Mouse (Mus musculus): ENCODE data around the gene Pbx3. TPM values are rescaled to one million over a fixed set of nuclear protein-coding genes. Genes with fewer than 3 reads are reported as not detected.

Gene Pbx3
- 133 TPM in 2 replicates for polyA plus RNA-seq (2015; fragmentation: Nextera tagmentation; extraction: Ambion mirVana)

DNA sequence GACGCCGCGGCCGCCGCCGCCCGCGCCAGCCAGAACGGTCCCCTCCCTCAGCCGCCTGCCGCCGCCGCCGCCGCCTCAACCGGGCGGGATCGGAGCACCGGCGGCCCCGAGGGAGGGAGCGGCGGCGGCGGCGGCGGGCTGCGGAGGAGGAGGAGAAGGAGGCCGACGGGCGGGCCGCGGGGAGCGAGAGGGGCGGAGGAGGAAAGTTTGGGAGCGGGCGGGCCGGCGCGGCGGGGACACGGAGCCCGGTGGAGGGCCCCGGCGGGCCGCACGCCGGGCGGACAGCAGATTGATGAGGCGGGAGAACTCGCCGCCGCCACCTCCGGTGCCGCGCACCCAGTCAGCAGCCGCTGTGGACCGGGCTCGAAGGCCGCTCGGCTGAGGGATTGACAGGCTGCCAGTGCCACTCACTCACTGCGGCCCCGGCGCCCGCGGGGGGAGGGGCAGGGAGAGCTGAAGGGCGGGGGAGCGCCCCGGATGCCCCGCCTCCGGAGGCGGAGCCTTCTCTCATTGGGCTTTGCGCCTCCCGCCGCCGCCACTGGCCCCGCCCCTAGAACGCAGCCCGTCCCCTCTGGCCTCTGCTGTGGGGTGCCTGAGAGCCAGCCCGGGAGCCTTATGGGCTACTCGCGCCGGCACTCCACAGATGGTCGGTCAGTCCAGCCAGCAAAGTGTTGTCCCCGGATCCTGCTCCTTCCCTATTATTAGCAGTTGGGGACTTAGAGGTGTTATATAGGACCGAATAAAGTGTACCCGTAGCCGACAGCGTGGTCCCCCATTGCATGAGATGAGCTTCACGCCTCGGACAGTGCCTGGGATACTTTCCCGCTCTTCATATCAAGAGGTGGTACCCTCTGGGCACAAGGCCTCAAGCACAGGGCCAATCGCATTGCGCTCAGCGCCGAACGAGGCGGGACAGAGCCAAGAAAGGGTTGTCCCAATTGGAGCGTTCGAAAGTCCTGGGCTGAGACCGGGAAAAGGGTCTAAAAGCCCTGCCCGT is at the start of gene Pbx3:
Pbx3 (minus strand) TSS at position 838 of the 997 bp plus-strand sequence.
- Histone ChIP-seq H3K4me3 (peak within 1 kb of the TSS; percentile 92), H3K9ac (peak within 1 kb of the TSS; percentile 99), H3K4me2 (peak within 1 kb of the TSS; percentile 88), H3K4me1 (replicated peaks) (peaks cover 27% of the 10 kb centered on the region), H3K27me3 (no peaks in the 10 kb centered on the region), H3K9me3 (no peaks in the 10 kb centered on the region), H3K27ac (peak within 1 kb of the TSS; percentile 99), H3K36me3 (no peaks in the 10 kb centered on the region)
- peak; percentile 93 for ATAC-seq (ENCODE audit: low FRiP score)
- WGBS, result under 1% methylated on average over 65 of the region's 102 CpGs

DNA sequence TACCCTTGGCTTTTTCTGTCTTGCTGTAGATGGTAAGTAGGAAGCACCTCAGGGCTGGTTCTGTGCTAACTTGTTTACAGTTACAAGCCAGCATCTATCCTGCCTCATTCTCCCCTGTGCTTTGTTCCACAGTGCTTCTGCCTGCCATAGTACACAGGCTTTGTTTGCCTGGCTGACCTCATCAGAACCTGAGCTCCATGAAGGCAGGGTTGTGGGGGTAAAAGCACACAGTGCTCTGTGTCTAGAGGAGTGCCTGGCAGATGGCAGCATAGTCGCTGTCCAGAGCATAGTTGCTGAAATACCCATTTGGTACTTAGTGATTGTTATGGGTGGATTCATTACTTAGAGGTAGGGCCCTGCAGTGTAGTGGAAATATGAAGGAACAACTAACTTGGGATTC is 47.3 kb upstream of the Pbx3 start:
- Histone ChIP-seq H3K36me3 (peaks cover 7% of the 10 kb centered on the region; the same call in 1 of the 2 replicates), H3K4me1 (replicated peaks) (no peaks in the 10 kb centered on the region), H3K9me3 (no peaks in the 10 kb centered on the region), H3K27me3 (no peaks in the 10 kb centered on the region), H3K4me2 (no peak overlapping the region), H3K9ac (no peak overlapping the region), H3K4me3 (no peak overlapping the region), H3K27ac (no peak overlapping the region)
- 72% methylated on average over 1 of the region's 1 CpGs for WGBS
- no peak for ATAC-seq (ENCODE audit: low FRiP score)

DNA sequence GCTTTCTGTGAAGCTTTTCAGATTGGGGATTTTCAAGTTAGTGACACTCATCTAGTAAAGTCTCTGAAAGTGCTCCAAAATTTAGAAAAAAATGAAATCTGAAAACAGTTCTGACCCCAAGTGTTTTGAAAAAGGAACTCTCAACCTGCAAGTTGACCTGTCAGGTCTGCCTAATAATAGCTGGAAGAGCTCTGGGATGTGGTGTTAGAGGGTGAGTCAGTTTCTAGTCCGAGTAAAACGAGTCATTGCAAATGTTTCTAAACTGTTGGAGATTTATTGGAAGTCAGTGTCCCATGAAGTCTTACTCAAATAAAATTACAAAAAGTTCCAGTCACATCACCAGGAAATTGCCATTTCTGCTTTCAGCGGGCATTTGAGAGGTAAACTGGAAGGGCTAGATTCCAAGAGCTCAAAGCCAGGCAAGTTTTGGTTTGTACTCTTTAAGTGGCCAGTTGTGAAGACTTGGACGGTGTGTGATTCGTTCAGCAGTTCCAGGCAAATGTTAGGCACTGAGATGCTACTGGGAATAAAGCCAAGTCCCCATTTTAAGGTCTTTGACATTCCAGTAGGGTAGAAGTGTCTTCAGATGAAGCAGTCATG is 36.9 kb upstream of the Pbx3 start:
- Histone ChIP-seq H3K4me1 (replicated peaks) (peaks cover 16% of the 10 kb centered on the region), H3K27ac (no peak overlapping the region), H3K9ac (no peak overlapping the region), H3K4me2 (no peak overlapping the region), H3K9me3 (no peaks in the 10 kb centered on the region), H3K36me3 (no peaks in the 10 kb centered on the region), H3K27me3 (no peaks in the 10 kb centered on the region), H3K4me3 (no peak overlapping the region)
- 90% methylated on average over 5 of the region's 5 CpGs for WGBS
- no peak for ATAC-seq (ENCODE audit: low FRiP score)

DNA sequence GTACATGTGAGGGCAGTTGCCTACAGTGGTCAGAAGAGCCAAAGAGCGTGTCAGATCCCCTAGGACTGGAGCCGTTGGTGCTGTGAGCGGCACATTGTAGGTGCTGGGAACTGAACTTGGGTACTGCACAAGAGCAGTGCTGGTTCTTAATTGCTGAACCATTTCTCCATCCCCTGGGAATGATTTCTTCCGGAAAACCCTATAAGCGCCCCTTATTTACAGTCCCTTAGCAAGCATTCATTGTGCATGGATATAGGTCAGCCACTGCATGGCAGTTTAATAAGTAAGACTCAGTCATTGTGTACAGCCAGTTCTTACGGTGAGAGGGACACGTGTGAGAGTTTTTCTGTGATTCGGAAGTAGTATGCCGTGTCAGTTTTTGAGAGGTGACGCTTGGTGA is 35.4 kb upstream of the Pbx3 start:
- Histone ChIP-seq H3K4me3 (no peak overlapping the region), H3K36me3 (no peaks in the 10 kb centered on the region), H3K4me1 (replicated peaks) (peaks cover 16% of the 10 kb centered on the region), H3K27me3 (no peaks in the 10 kb centered on the region), H3K9me3 (no peaks in the 10 kb centered on the region), H3K4me2 (no peak overlapping the region), H3K9ac (no peak overlapping the region), H3K27ac (no peak overlapping the region)
- no peak for ATAC-seq (ENCODE audit: low FRiP score)
- WGBS, result 93% methylated on average over 10 of the region's 10 CpGs

DNA sequence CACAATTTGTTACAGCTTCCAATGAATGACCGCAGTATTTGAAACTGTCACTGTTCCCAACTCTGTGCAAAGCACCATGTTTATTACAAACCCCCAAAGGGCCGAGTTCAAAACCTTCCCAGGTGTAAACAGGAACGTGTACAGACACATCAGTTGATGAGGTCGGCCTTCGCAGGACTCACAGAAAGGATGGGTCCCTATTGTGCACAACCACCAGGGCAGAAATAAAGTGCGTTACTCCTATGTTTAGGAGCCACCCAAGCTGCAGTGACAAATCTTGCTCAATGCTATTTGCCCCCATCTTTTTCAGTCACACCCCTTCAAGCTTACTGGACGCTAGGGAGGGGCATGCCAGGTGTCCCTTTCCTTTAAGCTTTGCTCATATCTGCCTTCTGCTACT is 34.7 kb upstream of the Pbx3 start:
- Histone ChIP-seq H3K27me3 (no peaks in the 10 kb centered on the region), H3K9me3 (no peaks in the 10 kb centered on the region), H3K4me2 (peak overlapping the region; percentile 88), H3K27ac (no peak overlapping the region), H3K4me3 (peak overlapping the region; percentile 94), H3K4me1 (replicated peaks) (peaks cover 16% of the 10 kb centered on the region), H3K9ac (peak overlapping the region; percentile 91), H3K36me3 (no peaks in the 10 kb centered on the region)
- 26% methylated on average over 7 of the region's 7 CpGs for WGBS
- ATAC-seq (ENCODE audit: low FRiP score), result no peak

DNA sequence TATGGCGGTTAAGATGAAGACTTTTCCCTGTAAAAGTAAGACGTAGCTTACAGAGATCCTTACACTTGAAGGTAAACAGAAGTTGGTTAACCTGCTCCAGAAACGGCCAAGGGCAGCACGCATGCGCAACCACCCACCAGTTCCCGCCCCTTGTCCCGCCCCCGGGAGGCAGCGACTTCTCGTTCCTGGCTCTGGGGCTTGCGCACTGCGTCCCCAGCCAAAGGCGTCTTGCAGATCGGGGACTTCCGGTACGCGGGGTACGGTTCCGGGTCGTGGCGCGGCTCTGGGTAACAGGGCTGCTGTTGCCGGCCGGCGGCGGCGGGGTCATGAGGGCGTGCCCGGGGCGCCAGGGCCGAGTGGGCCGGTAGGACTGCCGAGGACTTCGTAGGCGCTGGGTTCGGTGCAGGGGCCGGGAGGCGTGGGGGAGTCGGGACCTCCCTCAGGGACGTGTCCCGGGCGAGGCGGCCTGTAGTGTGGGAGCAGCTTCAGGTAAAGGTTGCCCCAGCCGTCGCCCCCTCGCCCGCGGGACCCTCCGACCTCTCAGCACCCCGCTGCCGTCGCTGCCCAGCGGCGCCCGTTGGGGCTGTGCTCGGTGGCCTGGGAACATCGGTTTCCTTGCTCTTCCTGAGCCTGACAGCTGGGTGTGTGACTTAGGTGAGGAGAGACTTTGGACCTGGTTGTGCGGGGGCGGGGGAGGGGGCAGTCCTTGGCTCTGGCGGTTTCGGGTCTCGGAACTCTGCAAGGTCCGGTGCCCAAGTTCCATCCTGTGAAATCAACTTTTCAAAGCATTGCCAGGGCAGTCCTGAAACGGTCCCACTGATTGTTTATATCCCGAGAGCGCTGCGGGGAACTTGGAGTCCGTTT is 33.9 kb upstream of the Pbx3 start, which contains the start of gene Mapkap1:
Mapkap1 (plus strand) TSS at position 171 of the 864 bp plus-strand sequence.
- Histone ChIP-seq H3K36me3 (no peaks in the 10 kb centered on the region), H3K4me1 (replicated peaks) (peaks cover 16% of the 10 kb centered on the region), H3K9me3 (no peaks in the 10 kb centered on the region), H3K27ac (0 out of 2 replicates have a peak within 1 kb of the TSS, but pooled peaks have one; percentile 30), H3K27me3 (no peaks in the 10 kb centered on the region), H3K4me2 (peak within 1 kb of the TSS; percentile 88), H3K9ac (peak within 1 kb of the TSS; percentile 91), H3K4me3 (peak within 1 kb of the TSS; percentile 94)
- peak; percentile 98 for ATAC-seq (ENCODE audit: low FRiP score)
- WGBS, result under 1% methylated on average over 66 of the region's 68 CpGs

DNA sequence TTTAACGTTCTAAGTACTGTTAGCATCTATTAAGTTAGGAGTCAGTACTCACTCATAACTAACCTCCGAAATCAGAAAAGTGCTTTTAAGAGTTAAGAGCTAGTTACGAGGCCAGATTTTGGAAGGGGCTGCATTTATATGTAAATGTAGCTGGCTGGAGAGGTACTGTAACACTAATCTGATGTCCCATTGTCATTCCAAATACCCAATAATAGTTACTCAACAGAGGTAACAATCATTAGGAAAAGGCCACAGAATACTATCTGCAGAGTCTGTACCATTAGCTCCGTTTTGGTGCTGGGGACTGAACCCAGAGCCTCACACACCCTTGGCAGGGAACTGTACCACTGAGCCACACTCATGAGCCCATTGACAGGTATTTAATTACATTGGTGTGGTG is 26.6 kb upstream of the Pbx3 start:
- no peak overlapping the region for H3K4me3 ChIP-seq
- no peak overlapping the region for H3K4me2 ChIP-seq
- 49% methylated on average over 4 of the region's 4 CpGs for whole genome bisulfite sequencing
- H3K9me3 ChIP-seq, result no peaks in the 10 kb centered on the region
- no peak overlapping the region for H3K9ac ChIP-seq
- no peak overlapping the region for H3K27ac ChIP-seq
- no peaks in the 10 kb centered on the region for H3K36me3 ChIP-seq
- H3K4me1 ChIP-seq (replicated peaks), result no peaks in the 10 kb centered on the region
- no peak for ATAC-seq (ENCODE audit: low FRiP score)
- no peaks in the 10 kb centered on the region for H3K27me3 ChIP-seq

DNA sequence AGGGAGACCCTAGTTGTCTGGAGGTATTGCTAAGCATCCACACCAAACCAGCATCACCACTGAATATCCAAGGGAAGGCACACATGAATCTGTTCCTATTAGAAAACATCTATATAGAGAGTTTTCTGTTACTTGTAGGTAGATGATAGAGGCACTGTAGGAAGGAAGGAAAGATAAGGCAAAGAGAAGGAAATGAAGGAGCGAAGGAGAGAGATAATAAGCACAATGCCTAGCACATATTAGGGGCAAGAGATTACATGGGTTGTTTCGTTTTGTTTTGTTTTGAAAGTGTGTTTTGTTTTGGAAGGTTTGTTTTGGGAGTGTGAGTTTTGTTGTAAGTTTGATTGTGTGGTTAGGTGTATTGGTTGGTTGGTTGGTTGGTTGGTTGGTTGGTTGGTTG is 6.0 kb upstream of the Pbx3 start:
- H3K4me1 ChIP-seq (replicated peaks), result no peaks in the 10 kb centered on the region
- no peak overlapping the region for H3K9ac ChIP-seq
- no peak overlapping the region for H3K4me2 ChIP-seq
- H3K27me3 ChIP-seq, result no peaks in the 10 kb centered on the region
- H3K4me3 ChIP-seq, result no peak overlapping the region
- 87% methylated on average over 2 of the region's 2 CpGs for WGBS
- no peak overlapping the region for H3K27ac ChIP-seq
- H3K36me3 ChIP-seq, result no peaks in the 10 kb centered on the region
- ATAC-seq (ENCODE audit: low FRiP score), result no peak
- H3K9me3 ChIP-seq, result no peaks in the 10 kb centered on the region

DNA sequence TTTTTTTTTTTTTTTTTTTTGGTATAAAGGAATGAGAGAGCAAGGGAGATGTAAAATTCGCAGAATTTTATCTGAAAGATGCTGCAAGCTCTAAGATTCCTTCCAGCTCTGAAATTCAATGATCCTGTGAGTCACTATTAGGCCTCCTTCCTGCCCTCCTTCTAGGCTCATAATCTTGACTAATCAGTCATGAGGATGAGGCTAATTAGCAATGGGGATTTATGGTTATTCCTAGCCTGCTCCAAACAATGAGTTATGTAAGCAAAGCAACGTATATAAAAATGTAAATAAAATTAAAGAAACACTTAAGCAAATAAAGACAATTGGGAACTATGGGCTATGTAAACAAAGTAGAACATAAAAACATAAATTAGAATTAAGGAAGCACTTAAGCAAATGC is 1.4 kb upstream of the Pbx3 start:
- Histone ChIP-seq H3K9ac (no peak overlapping the region), H3K4me1 (replicated peaks) (peaks cover 14% of the 10 kb centered on the region), H3K27me3 (no peaks in the 10 kb centered on the region), H3K4me3 (no peak overlapping the region), H3K27ac (no peak overlapping the region), H3K36me3 (no peaks in the 10 kb centered on the region), H3K4me2 (no peak overlapping the region), H3K9me3 (no peaks in the 10 kb centered on the region)
- 84% methylated on average over 2 of the region's 2 CpGs for WGBS
- ATAC-seq (ENCODE audit: low FRiP score), result no peak

DNA sequence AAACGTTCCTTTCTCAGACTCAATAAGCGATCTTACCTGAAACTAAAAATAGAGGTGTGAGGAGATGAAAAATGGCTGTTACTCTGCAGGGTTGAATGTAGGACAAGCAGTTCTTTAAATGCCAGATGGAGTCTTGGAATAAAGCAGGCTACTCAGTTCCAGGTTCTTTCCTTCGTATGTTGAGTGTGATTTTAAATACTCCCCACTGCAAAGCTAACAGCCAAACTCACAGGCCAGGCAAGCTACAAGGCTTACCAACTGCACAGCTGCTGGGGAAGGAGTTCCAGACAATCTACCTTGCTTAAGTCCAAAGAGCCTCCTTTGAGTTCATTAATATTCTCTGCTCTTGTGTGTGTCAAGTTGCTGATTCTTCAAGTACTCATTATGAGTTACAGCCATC is 944 bp upstream of the Pbx3 start:
- Histone ChIP-seq H3K4me3 (no peak overlapping the region), H3K9me3 (no peaks in the 10 kb centered on the region), H3K9ac (no peak overlapping the region), H3K4me2 (no peak overlapping the region), H3K27ac (no peak overlapping the region), H3K36me3 (no peaks in the 10 kb centered on the region), H3K27me3 (no peaks in the 10 kb centered on the region), H3K4me1 (replicated peaks) (peaks cover 17% of the 10 kb centered on the region)
- ATAC-seq (ENCODE audit: low FRiP score), result no peak
- WGBS, result 38% methylated on average over 3 of the region's 3 CpGs

DNA sequence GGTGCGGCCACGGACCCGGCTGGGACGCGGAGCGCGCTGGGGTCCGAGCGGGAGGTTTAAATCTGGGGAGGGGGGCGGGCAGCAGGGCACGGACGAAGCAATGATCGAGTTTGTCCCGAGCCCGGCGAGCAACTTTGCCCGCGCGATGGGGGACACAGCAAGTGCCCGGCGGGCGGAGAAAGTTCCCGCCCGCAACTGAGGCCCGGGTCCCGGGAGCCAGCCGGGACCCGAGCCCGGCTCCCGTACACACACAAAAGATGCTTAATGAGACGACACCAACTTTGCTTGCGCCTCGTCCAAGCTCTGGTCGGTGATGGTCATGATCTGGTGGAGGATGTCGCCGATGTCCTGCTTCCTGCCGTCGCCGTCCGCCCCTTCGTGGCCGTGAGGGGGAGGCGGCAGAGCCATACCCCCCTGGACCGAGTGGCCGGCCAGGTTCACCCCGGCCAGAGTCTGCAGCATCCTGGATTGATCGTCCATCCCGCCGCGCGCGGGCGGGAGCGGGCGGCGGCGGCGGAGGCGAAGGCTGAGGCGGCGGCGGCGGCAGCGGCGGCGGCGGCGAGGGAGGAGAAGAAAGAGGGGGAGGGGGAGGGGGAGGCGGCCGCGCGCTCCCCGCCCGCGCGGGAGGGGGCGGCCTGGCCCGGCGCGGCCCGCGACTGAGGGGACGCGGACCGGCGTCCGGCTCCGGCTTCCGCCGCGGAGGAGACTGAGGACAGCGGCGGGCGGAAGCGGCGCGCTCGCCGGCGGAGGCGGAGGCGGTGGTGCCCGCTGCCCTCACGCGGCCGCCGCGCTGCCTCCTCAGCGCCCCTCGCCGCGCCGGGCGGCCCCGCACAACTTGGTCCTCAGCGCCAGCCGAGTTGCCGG is 1.3 kb downstream of the Pbx3 start:
- H3K9me3 ChIP-seq, result no peaks in the 10 kb centered on the region
- no peaks in the 10 kb centered on the region for H3K27me3 ChIP-seq
- peak overlapping the region; percentile 99 for H3K9ac ChIP-seq
- peak; percentile 31 for ATAC-seq (ENCODE audit: low FRiP score)
- peak overlapping the region; percentile 88 for H3K4me2 ChIP-seq
- H3K27ac ChIP-seq, result peak overlapping the region; percentile 99
- 0% methylated on average over 46 of the region's 118 CpGs for WGBS
- peaks cover 29% of the 10 kb centered on the region for H3K4me1 ChIP-seq (replicated peaks)
- H3K4me3 ChIP-seq, result peak overlapping the region; percentile 92
- no peaks in the 10 kb centered on the region for H3K36me3 ChIP-seq

Data from hindbrain, embryonic 13.5 days (tissue).